Comparison of ENCODE assay signal across 10 mouse cellular contexts in genomic region chr1:39982727-39983487, GRCm38 (mm10).
DNase-seq lines count a peak whose midpoint lies in the region; ATAC-seq and TF ChIP-seq lines count a peak whose summit lies in the region.
"Had no signal": no experiment of that assay in that cellular context is flagged by ENCODE, and none has a peak within 500 bp of the region (broad histone marks: within the 10 kb centered on the region; RNA-seq: fewer than 3 reads in every experiment).

No protein-coding gene starts in this region.

- WGBS in forebrain, embryonic 10.5 days: 88% methylated on average over 13 of the region's 13 CpGs
- WGBS in forebrain, embryonic 15.5 days: 67% methylated on average over 13 of the region's 13 CpGs
- WGBS in lung, embryonic 15.5 days: 51% methylated on average over 13 of the region's 13 CpGs
- 42% methylated on average over 13 of the region's 13 CpGs for WGBS in lung, adult 2 months

- no peak for TF ChIP-seq POLR2A in lung, adult 2 months (IDR thresholded peaks at IDR 0.05; ENCODE audit: borderline replicate concordance, extremely low read depth, low read depth, low read length)

- no peaks in the 10 kb centered on the region for H3K9me3 ChIP-seq in forebrain, embryonic 10.5 days
- H3K9me3 ChIP-seq in forebrain, embryonic 15.5 days: no peaks in the 10 kb centered on the region
- no peaks in the 10 kb centered on the region for H3K9me3 ChIP-seq in lung, embryonic 15.5 days
- H3K9me3 ChIP-seq: embryonic facial prominence, embryonic 15.5 days had no signal

- 0 out of 2 replicates have a peak overlapping the region, but pooled peaks have one; percentile 42 for H3K27ac ChIP-seq in forebrain, embryonic 10.5 days
- H3K27ac ChIP-seq in forebrain, embryonic 15.5 days (replicated peaks): no peak overlapping the region
- no peak overlapping the region for H3K27ac ChIP-seq in lung, embryonic 15.5 days
- H3K27ac ChIP-seq: embryonic facial prominence, embryonic 15.5 days had no signal

- DNase-seq in forebrain, embryonic 10.5 days (ENCODE audit: extremely low spot score, low spot score): no peak
- DNase-seq in lung, adult 2 months: no peak
- peak; percentile 48 for DNase-seq in retina, postnatal 1 day
- no peak for DNase-seq in gastrocnemius, postnatal 4 days (ENCODE audit: low spot score in 2 of 2)
- no peak for DNase-seq in right cerebral cortex, postnatal 4 days
- DNase-seq: heart, postnatal 36 days had no signal

- no peak overlapping the region for H3K4me3 ChIP-seq in forebrain, embryonic 10.5 days
- H3K4me3 ChIP-seq in forebrain, embryonic 15.5 days: no peak overlapping the region
- no peak overlapping the region for H3K4me3 ChIP-seq in lung, embryonic 15.5 days
- no peak overlapping the region for H3K4me3 ChIP-seq in lung, adult 2 months (replicated peaks; ENCODE audit: extremely low read depth, low read depth, low read length)
- H3K4me3 ChIP-seq: embryonic facial prominence, embryonic 15.5 days had no signal

- 0 out of 2 replicates have a peak, but pooled peaks cover 3% of the 10 kb centered on the region for H3K4me1 ChIP-seq in forebrain, embryonic 10.5 days
- peaks cover 29% of the 10 kb centered on the region for H3K4me1 ChIP-seq in forebrain, embryonic 15.5 days
- 0 out of 2 replicates have a peak, but pooled peaks cover 2% of the 10 kb centered on the region for H3K4me1 ChIP-seq in lung, embryonic 15.5 days
- H3K4me1 ChIP-seq in lung, adult 2 months (ENCODE audit: control insufficient read depth, insufficient read depth, low read length): peaks cover 13% of the 10 kb centered on the region

- no peak overlapping the region for H3K4me2 ChIP-seq in forebrain, embryonic 15.5 days (replicated peaks)
- H3K4me2 ChIP-seq in lung, embryonic 15.5 days: no peak overlapping the region
- H3K4me2 ChIP-seq: embryonic facial prominence, embryonic 15.5 days had no signal

- peaks cover 98% of the 10 kb centered on the region for H3K36me3 ChIP-seq in forebrain, embryonic 10.5 days (replicated peaks)
- H3K36me3 ChIP-seq in forebrain, embryonic 15.5 days: peaks cover 62% of the 10 kb centered on the region
- peaks cover 80% of the 10 kb centered on the region for H3K36me3 ChIP-seq in lung, embryonic 15.5 days

- H3K9ac ChIP-seq in forebrain, embryonic 15.5 days (replicated peaks): no peak overlapping the region
- H3K9ac ChIP-seq in lung, embryonic 15.5 days: no peak overlapping the region
- H3K9ac ChIP-seq: embryonic facial prominence, embryonic 15.5 days had no signal

- ATAC-seq in forebrain, embryonic 15.5 days (replicated peaks): no peak
- ATAC-seq in lung, embryonic 15.5 days (ENCODE audit: borderline replicate concordance, extremely low read depth, low FRiP score, low TSS enrichment): peak; percentile 65; the same call in 1 of the 2 replicates
- ATAC-seq in granulocyte monocyte progenitor cell, adult 5-6 weeks (replicated peaks; ENCODE audit: poor library complexity, severe bottlenecking): 0 out of 2 replicates have a peak, but pooled peaks have one; percentile 10

- H3K27me3 ChIP-seq in forebrain, embryonic 10.5 days (ENCODE audit: poor library complexity, severe bottlenecking): no peaks in the 10 kb centered on the region
- H3K27me3 ChIP-seq in forebrain, embryonic 15.5 days: no peaks in the 10 kb centered on the region
- no peaks in the 10 kb centered on the region for H3K27me3 ChIP-seq in lung, embryonic 15.5 days
- H3K27me3 ChIP-seq: embryonic facial prominence, embryonic 15.5 days had no signal

- no peak for TF ChIP-seq CTCF in lung, adult 2 months (IDR thresholded peaks at IDR 0.05; ENCODE audit: insufficient read depth, low read length)
